Mouse (Mus musculus) limb, embryonic 10.5 days (tissue): ENCODE measurements around the gene Ackr2. TPM values are rescaled to one million over a fixed set of nuclear protein-coding genes. Genes with fewer than 3 reads are reported as not detected.

Experiments used
- DNase-seq: peaks from one replicate; pipeline ENCODE4 v3.0.0-alpha.2; 2017; ENCODE audit warnings: low spot score
- H3K27ac ChIP-seq: fragments of 300-500 bp; sonication (generic); 2 replicates; pipeline ENCODE4 v1.5.1; 2016; ENCODE audit warnings: mild to moderate bottlenecking
- H3K27me3 ChIP-seq: fragments of 300-500 bp; sonication (generic); 2 replicates; pipeline ENCODE4 v1.6.1; 2016; ENCODE audit warnings: low read depth, mild to moderate bottlenecking; ENCODE audit not compliant: poor library complexity, severe bottlenecking
- H3K36me3 ChIP-seq: fragments of 300-500 bp; sonication (generic); 2 replicates; pipeline ENCODE4 v1.6.1; 2016; ENCODE audit warnings: mild to moderate bottlenecking, moderate library complexity
- H3K4me1 ChIP-seq: fragments of 300-500 bp; sonication (generic); 2 replicates; pipeline ENCODE4 v1.6.1; 2016
- H3K4me3 ChIP-seq: fragments of 300-500 bp; sonication (generic); 2 replicates; pipeline ENCODE4 v1.5.1; 2016; ENCODE audit warnings: mild to moderate bottlenecking, moderate library complexity
- H3K9me3 ChIP-seq: fragments of 300-500 bp; sonication (generic); replicated peaks from 2 replicates; pipeline ENCODE4 v1.6.1; 2016; ENCODE audit warnings: mild to moderate bottlenecking
- WGBS: fragments of 180-500 bp; shearing (Covaris S2); methylation state at CpG from one replicate; pipeline ENCODE4 v1.1.7; 2016; 5-methylcytosine and 5-hydroxymethylcytosine counted together
- polyA plus RNA-seq: library from polyadenylated mRNA; unstranded; fragments of >200 nt; fragmentation: Nextera tagmentation; extraction: Ambion mirVana; gene quantifications from 2 replicates; pipeline ENCODE4 v1.2.1, GENCODE M21; 2016

The Ackr2 gene
- polyA plus RNA-seq, 1 experiment from 2014 or later, result 0.16 TPM

- peaks cover 2% of the 10 kb centered on the region; the same call in 1 of the 2 replicates for H3K36me3 ChIP-seq
- H3K27ac ChIP-seq, result no peak overlapping the region
- no peaks in the 10 kb centered on the region for H3K27me3 ChIP-seq
- no peak overlapping the region for H3K4me3 ChIP-seq
- 88% methylated on average over 4 of the region's 4 CpGs for WGBS
- H3K9me3 ChIP-seq, result no peaks in the 10 kb centered on the region
- no peak for DNase-seq
- peaks cover 10% of the 10 kb centered on the region for H3K4me1 ChIP-seq
Observed at GRCm38 (mm10) chr9:121934856-121935255, 36.7 kb downstream of the Ackr2 start.

- no peak for DNase-seq
- Histone ChIP-seq H3K4me3 (no peak overlapping the region), H3K27me3 (no peaks in the 10 kb centered on the region), H3K4me1 (peaks cover 10% of the 10 kb centered on the region), H3K36me3 (peaks cover 6% of the 10 kb centered on the region), H3K9me3 (no peaks in the 10 kb centered on the region), H3K27ac (no peak overlapping the region)
- 87% methylated on average over 1 of the region's 1 CpGs for WGBS
Observed at GRCm38 (mm10) chr9:121936952-121937351, 38.8 kb downstream of the Ackr2 start.

GRCm38 (mm10) chr9:121937451-121937864 lies 39.3 kb downstream of the Ackr2 start:
- 61% methylated on average over 6 of the region's 6 CpGs for WGBS
- no peak for DNase-seq
- peaks cover 10% of the 10 kb centered on the region for H3K4me1 ChIP-seq
- no peaks in the 10 kb centered on the region for H3K27me3 ChIP-seq
- H3K9me3 ChIP-seq, result no peaks in the 10 kb centered on the region
- peak overlapping the region; percentile 58 for H3K4me3 ChIP-seq
- peaks cover 6% of the 10 kb centered on the region for H3K36me3 ChIP-seq
- peak overlapping the region; percentile 79 for H3K27ac ChIP-seq

GRCm38 (mm10) chr9:121937944-121938355 lies 39.8 kb downstream of the Ackr2 start:
- Histone ChIP-seq H3K4me3 (peak overlapping the region; percentile 58), H3K27ac (peak overlapping the region; percentile 79), H3K4me1 (peaks cover 10% of the 10 kb centered on the region), H3K9me3 (no peaks in the 10 kb centered on the region), H3K27me3 (no peaks in the 10 kb centered on the region), H3K36me3 (peaks cover 6% of the 10 kb centered on the region)
- WGBS, result 51% methylated on average over 21 of the region's 21 CpGs
- peak; percentile 49 for DNase-seq

GRCm38 (mm10) chr9:121943005-121943404 lies 44.9 kb downstream of the Ackr2 start:
- Histone ChIP-seq H3K4me1 (0 out of 2 replicates have a peak, but pooled peaks cover 3% of the 10 kb centered on the region), H3K36me3 (peaks cover 19% of the 10 kb centered on the region), H3K27ac (no peak overlapping the region), H3K9me3 (no peaks in the 10 kb centered on the region), H3K27me3 (no peaks in the 10 kb centered on the region), H3K4me3 (no peak overlapping the region)
- WGBS, result 91% methylated on average over 3 of the region's 3 CpGs
- DNase-seq, result no peak

- Histone ChIP-seq H3K27me3 (no peaks in the 10 kb centered on the region), H3K27ac (no peak overlapping the region), H3K4me1 (no peaks in the 10 kb centered on the region), H3K36me3 (peaks cover 19% of the 10 kb centered on the region), H3K4me3 (no peak overlapping the region), H3K9me3 (no peaks in the 10 kb centered on the region)
- 87% methylated on average over 3 of the region's 3 CpGs for WGBS
- DNase-seq, result no peak
Observed at GRCm38 (mm10) chr9:121943628-121944027, 45.5 kb downstream of the Ackr2 start.

- Histone ChIP-seq H3K27me3 (no peaks in the 10 kb centered on the region), H3K36me3 (peaks cover 13% of the 10 kb centered on the region), H3K9me3 (no peaks in the 10 kb centered on the region), H3K4me3 (no peak overlapping the region), H3K4me1 (peaks cover 9% of the 10 kb centered on the region), H3K27ac (no peak overlapping the region)
- WGBS, result 19% methylated on average over 4 of the region's 4 CpGs
- DNase-seq, result peak; percentile 57
Observed at GRCm38 (mm10) chr9:121947784-121948183, 49.6 kb downstream of the Ackr2 start.

- no peak overlapping the region for H3K4me3 ChIP-seq
- no peak for DNase-seq
- peaks cover 9% of the 10 kb centered on the region for H3K4me1 ChIP-seq
- H3K27me3 ChIP-seq, result no peaks in the 10 kb centered on the region
- 80% methylated on average over 4 of the region's 4 CpGs for WGBS
- H3K9me3 ChIP-seq, result no peaks in the 10 kb centered on the region
- H3K36me3 ChIP-seq, result peaks cover 13% of the 10 kb centered on the region
- no peak overlapping the region for H3K27ac ChIP-seq
Observed at GRCm38 (mm10) chr9:121948431-121948830, 50.3 kb downstream of the Ackr2 start.

GRCm38 (mm10) chr9:121950418-121951113 lies 52.4 kb downstream of the Ackr2 start, which contains the start of gene Fam198a:
Fam198a (plus strand) TSS chr9:121950988.
- Histone ChIP-seq H3K27ac (peak within 1 kb of the TSS; percentile 50), H3K4me3 (peak within 1 kb of the TSS; percentile 24; the same call in 1 of the 2 replicates)
- DNase-seq, result peak; percentile 47

GRCm38 (mm10) chr9:121951114-121951423 lies 52.9 kb downstream of the Ackr2 start:
- H3K9me3 ChIP-seq, result no peaks in the 10 kb centered on the region
- peak overlapping the region; percentile 50 for H3K27ac ChIP-seq
- no peaks in the 10 kb centered on the region for H3K27me3 ChIP-seq
- peak overlapping the region; percentile 24; the same call in 1 of the 2 replicates for H3K4me3 ChIP-seq
- 0 out of 2 replicates have a peak, but pooled peaks cover 3% of the 10 kb centered on the region for H3K36me3 ChIP-seq
- DNase-seq, result no peak
- 38% methylated on average over 4 of the region's 4 CpGs for WGBS
- H3K4me1 ChIP-seq, result peaks cover 9% of the 10 kb centered on the region

More at GRCm38 (mm10) chr9:121950418-121951113, 52.4 kb downstream of the Ackr2 start, which contains the start of gene Fam198a:
- 18% methylated on average over 14 of the region's 14 CpGs for WGBS
- Histone ChIP-seq H3K36me3 (0 out of 2 replicates have a peak, but pooled peaks cover 8% of the 10 kb centered on the region), H3K4me1 (peaks cover 9% of the 10 kb centered on the region), H3K27me3 (no peaks in the 10 kb centered on the region), H3K9me3 (no peaks in the 10 kb centered on the region)

GRCm38 (mm10) chr9:121952596-121952995 lies 54.4 kb downstream of the Ackr2 start:
- DNase-seq, result no peak
- H3K9me3 ChIP-seq, result no peaks in the 10 kb centered on the region
- no peaks in the 10 kb centered on the region for H3K27me3 ChIP-seq
- no peaks in the 10 kb centered on the region for H3K36me3 ChIP-seq
- no peak overlapping the region for H3K4me3 ChIP-seq
- WGBS, result 89% methylated on average over 6 of the region's 6 CpGs
- H3K27ac ChIP-seq, result no peak overlapping the region
- H3K4me1 ChIP-seq, result peaks cover 9% of the 10 kb centered on the region

- Histone ChIP-seq H3K27me3 (no peaks in the 10 kb centered on the region), H3K9me3 (no peaks in the 10 kb centered on the region), H3K4me3 (no peak overlapping the region), H3K36me3 (no peaks in the 10 kb centered on the region), H3K27ac (no peak overlapping the region), H3K4me1 (peaks cover 10% of the 10 kb centered on the region)
- 37% methylated on average over 7 of the region's 7 CpGs for WGBS
- DNase-seq, result no peak
Observed at GRCm38 (mm10) chr9:121959966-121960635, 61.9 kb downstream of the Ackr2 start.
